Mouse (Mus musculus) hindbrain, embryonic 14.5 days (tissue): ENCODE measurements around the gene Aes. TPM values are rescaled to one million over a fixed set of nuclear protein-coding genes. Genes with fewer than 3 reads are reported as not detected.

ENCODE experiments used
- ATAC-seq: fragments of 200-750 bp; cut with Nextera tagmentation; 2 replicates; pipeline ENCODE4 v1.8.0; 2017; ENCODE audit warnings: moderate number of reproducible peaks, mild to moderate bottlenecking, moderate TSS enrichment, moderate library complexity; ENCODE audit not compliant: low FRiP score
- DNase-seq: peaks from one replicate; pipeline ENCODE4 v3.0.0-alpha.2; 2015; ENCODE audit warnings: low spot score
- H3K27ac ChIP-seq: fragments of 300-500 bp; sonication (generic); 2 replicates; pipeline ENCODE4 v1.5.1; 2014; ENCODE audit warnings: mild to moderate bottlenecking, moderate library complexity
- H3K27me3 ChIP-seq: fragments of 300-500 bp; sonication (generic); 2 replicates; pipeline ENCODE4 v1.6.1; 2014; ENCODE audit warnings: mild to moderate bottlenecking, low read length, mixed read lengths; ENCODE audit not compliant: control insufficient read depth, insufficient read depth
- H3K36me3 ChIP-seq: fragments of 300-500 bp; sonication (generic); replicated peaks from 2 replicates; pipeline ENCODE4 v1.6.1; 2014; ENCODE audit not compliant: control insufficient read depth, insufficient read depth
- H3K4me1 ChIP-seq: fragments of 300-500 bp; sonication (generic); replicated peaks from 2 replicates; pipeline ENCODE4 v1.6.1; 2014; ENCODE audit warnings: antibody characterized with exemption, low read length, mixed read lengths; ENCODE audit not compliant: control insufficient read depth, insufficient read depth
- H3K4me2 ChIP-seq: fragments of 300-500 bp; sonication (generic); replicated peaks from 2 replicates; pipeline ENCODE4 v1.6.1; 2014; ENCODE audit warnings: mild to moderate bottlenecking, moderate library complexity
- H3K4me3 ChIP-seq: fragments of 300-500 bp; sonication (generic); replicated peaks from 2 replicates; pipeline ENCODE4 v1.5.1; 2014; ENCODE audit warnings: mild to moderate bottlenecking, low read length
- H3K9ac ChIP-seq: fragments of 300-500 bp; sonication (generic); 2 replicates; pipeline ENCODE4 v1.6.1; 2014
- H3K9me3 ChIP-seq: fragments of 300-500 bp; sonication (generic); 2 replicates; pipeline ENCODE4 v1.6.1; 2016; ENCODE audit warnings: low read length; ENCODE audit not compliant: control insufficient read depth
- WGBS: fragments of 180-500 bp; shearing (Covaris S2); extraction: QIAGEN DNeasy Blood & Tissue Kit; methylation state at CpG from one replicate; pipeline ENCODE4 v1.1.7; 2014; 5-methylcytosine and 5-hydroxymethylcytosine counted together
- polyA plus RNA-seq: library from polyadenylated mRNA; unstranded; fragments of >200 nt; fragmentation: Nextera tagmentation; extraction: Ambion mirVana; gene quantifications from 2 replicates; pipeline ENCODE4 v1.2.1, GENCODE M21; 2014

The Aes gene
- polyA plus RNA-seq, 1 experiment from 2014 or later = 524 TPM

GRCm38 (mm10) chr10:81583347-81583746, 24.1 kb downstream of the Aes start:
- Histone ChIP-seq H3K4me2 (no peak overlapping the region), H3K9ac (no peak overlapping the region), H3K27me3 (peaks cover 75% of the 10 kb centered on the region), H3K4me3 (no peak overlapping the region), H3K36me3 (no peaks in the 10 kb centered on the region; the same call in 1 of the 2 replicates), H3K4me1 (0 out of 2 replicates have a peak, but pooled peaks cover 7% of the 10 kb centered on the region), H3K9me3 (0 out of 2 replicates have a peak, but pooled peaks cover 7% of the 10 kb centered on the region), H3K27ac (no peak overlapping the region)
- WGBS = 36% methylated on average over 6 of the region's 6 CpGs
- ATAC-seq = no peak
- no peak for DNase-seq

GRCm38 (mm10) chr10:81588739-81589138, 29.5 kb downstream of the Aes start:
- DNase-seq (no peak), ATAC-seq (no peak)
- no peak overlapping the region for H3K9ac ChIP-seq
- no peak overlapping the region for H3K27ac ChIP-seq
- no peak overlapping the region for H3K4me3 ChIP-seq
- WGBS = 65% methylated on average over 7 of the region's 7 CpGs
- H3K9me3 ChIP-seq = 0 out of 2 replicates have a peak, but pooled peaks cover 7% of the 10 kb centered on the region
- no peaks in the 10 kb centered on the region for H3K4me1 ChIP-seq
- no peak overlapping the region for H3K4me2 ChIP-seq
- peaks cover 74% of the 10 kb centered on the region for H3K27me3 ChIP-seq
- H3K36me3 ChIP-seq = no peaks in the 10 kb centered on the region; the same call in 1 of the 2 replicates

GRCm38 (mm10) chr10:81591846-81592245, 32.6 kb downstream of the Aes start:
- peaks cover 74% of the 10 kb centered on the region for H3K27me3 ChIP-seq
- no peak overlapping the region for H3K4me3 ChIP-seq
- H3K4me1 ChIP-seq = peaks cover 16% of the 10 kb centered on the region
- no peaks in the 10 kb centered on the region; the same call in 1 of the 2 replicates for H3K36me3 ChIP-seq
- no peak overlapping the region for H3K9ac ChIP-seq
- DNase-seq (no peak), ATAC-seq (no peak)
- H3K9me3 ChIP-seq = no peaks in the 10 kb centered on the region
- 62% methylated on average over 9 of the region's 9 CpGs for WGBS
- H3K27ac ChIP-seq = no peak overlapping the region
- no peak overlapping the region for H3K4me2 ChIP-seq

- ATAC-seq (no peak), DNase-seq (no peak)
- no peak overlapping the region for H3K4me3 ChIP-seq
- H3K27me3 ChIP-seq = peaks cover 66% of the 10 kb centered on the region
- H3K4me2 ChIP-seq = no peak overlapping the region
- peaks cover 24% of the 10 kb centered on the region for H3K4me1 ChIP-seq
- no peak overlapping the region for H3K27ac ChIP-seq
- H3K9ac ChIP-seq = no peak overlapping the region
- H3K36me3 ChIP-seq = no peaks in the 10 kb centered on the region
- WGBS = 84% methylated on average over 7 of the region's 7 CpGs
- H3K9me3 ChIP-seq = no peaks in the 10 kb centered on the region
Observed at GRCm38 (mm10) chr10:81592631-81593030, 33.3 kb downstream of the Aes start.

- Histone ChIP-seq H3K27me3 (peaks cover 63% of the 10 kb centered on the region), H3K4me2 (no peak overlapping the region), H3K4me1 (peaks cover 26% of the 10 kb centered on the region), H3K9me3 (no peaks in the 10 kb centered on the region), H3K36me3 (no peaks in the 10 kb centered on the region), H3K27ac (no peak overlapping the region), H3K4me3 (no peak overlapping the region), H3K9ac (no peak overlapping the region)
- 76% methylated on average over 4 of the region's 4 CpGs for WGBS
- DNase-seq = no peak
- ATAC-seq = no peak
Observed at GRCm38 (mm10) chr10:81593223-81593622, 33.9 kb downstream of the Aes start.

GRCm38 (mm10) chr10:81593935-81594334, 34.6 kb downstream of the Aes start:
- 82% methylated on average over 18 of the region's 18 CpGs for WGBS
- H3K9me3 ChIP-seq = no peaks in the 10 kb centered on the region
- no peak overlapping the region for H3K4me2 ChIP-seq
- H3K27me3 ChIP-seq = peaks cover 59% of the 10 kb centered on the region
- ATAC-seq = no peak
- no peak for DNase-seq
- H3K27ac ChIP-seq = no peak overlapping the region
- no peaks in the 10 kb centered on the region for H3K36me3 ChIP-seq
- H3K4me1 ChIP-seq = peaks cover 26% of the 10 kb centered on the region
- H3K4me3 ChIP-seq = no peak overlapping the region
- no peak overlapping the region for H3K9ac ChIP-seq

- DNase-seq = no peak
- H3K4me3 ChIP-seq = no peak overlapping the region
- H3K9ac ChIP-seq = no peak overlapping the region
- no peaks in the 10 kb centered on the region for H3K36me3 ChIP-seq
- H3K4me2 ChIP-seq = no peak overlapping the region
- no peaks in the 10 kb centered on the region for H3K9me3 ChIP-seq
- peaks cover 52% of the 10 kb centered on the region for H3K27me3 ChIP-seq
- no peak overlapping the region for H3K27ac ChIP-seq
- no peak for ATAC-seq
- 38% methylated on average over 5 of the region's 5 CpGs for WGBS
- H3K4me1 ChIP-seq = peaks cover 27% of the 10 kb centered on the region
Observed at GRCm38 (mm10) chr10:81595599-81595998, 36.3 kb downstream of the Aes start.

GRCm38 (mm10) chr10:81596611-81597010, 37.3 kb downstream of the Aes start:
- ATAC-seq (no peak), DNase-seq (peak; percentile 52)
- H3K36me3 ChIP-seq = no peaks in the 10 kb centered on the region
- WGBS = under 1% methylated on average over 10 of the region's 10 CpGs
- H3K4me3 ChIP-seq = no peak overlapping the region
- H3K27me3 ChIP-seq = peaks cover 47% of the 10 kb centered on the region
- H3K9ac ChIP-seq = peak overlapping the region; percentile 9; the same call in 1 of the 2 replicates
- H3K9me3 ChIP-seq = no peaks in the 10 kb centered on the region
- no peak overlapping the region for H3K27ac ChIP-seq
- peaks cover 30% of the 10 kb centered on the region for H3K4me1 ChIP-seq
- peak overlapping the region; percentile 41 for H3K4me2 ChIP-seq

GRCm38 (mm10) chr10:81597137-81597950, 38.1 kb downstream of the Aes start:
- DNase-seq = no peak
- peak overlapping the region; percentile 9; the same call in 1 of the 2 replicates for H3K9ac ChIP-seq

More at GRCm38 (mm10) chr10:81597137-81597950, 38.1 kb downstream of the Aes start:
- peaks cover 48% of the 10 kb centered on the region for H3K27me3 ChIP-seq
- no peak overlapping the region for H3K4me3 ChIP-seq
- ATAC-seq = 0 out of 2 replicates have a peak, but pooled peaks have one; percentile 5
- H3K4me2 ChIP-seq = peak overlapping the region; percentile 41
- H3K9me3 ChIP-seq = no peaks in the 10 kb centered on the region
- WGBS = 6% methylated on average over 12 of the region's 12 CpGs
- no peaks in the 10 kb centered on the region for H3K36me3 ChIP-seq
- H3K27ac ChIP-seq = peak overlapping the region; percentile 38; the same call in 1 of the 2 replicates
- H3K4me1 ChIP-seq = peaks cover 30% of the 10 kb centered on the region
